Comparison of ENCODE assay signal across 8 mouse cellular contexts in genomic region chr4:49845612-49845985, GRCm38 (mm10). TPM values are rescaled to one million over a fixed set of nuclear protein-coding genes. Genes with fewer than 3 reads are reported as not detected.
DNase-seq lines count a peak whose midpoint lies in the region; ATAC-seq and TF ChIP-seq lines count a peak whose summit lies in the region.

Gene Grin3a, minus strand, starts transcription at chr4:49845744.

- ATAC-seq in forebrain, embryonic 14.5 days: peak; percentile 96
- no peak for ATAC-seq in liver, embryonic 14.5 days (ENCODE audit: insufficient read depth)

- H3K27me3 ChIP-seq in forebrain, embryonic 14.5 days (replicated peaks; ENCODE audit: control insufficient read depth, insufficient read depth, low read length): peaks cover 27% of the 10 kb centered on the region
- H3K27me3 ChIP-seq in liver, embryonic 14.5 days (ENCODE audit: control insufficient read depth, insufficient read depth, low read length): peaks cover 25% of the 10 kb centered on the region

- H3K4me2 ChIP-seq in forebrain, embryonic 14.5 days (ENCODE audit: low read length): peak within 1 kb of the TSS; percentile 95
- peak within 1 kb of the TSS; percentile 41 for H3K4me2 ChIP-seq in liver, embryonic 14.5 days (ENCODE audit: low read depth)

- WGBS in forebrain, embryonic 14.5 days: under 1% methylated on average over 25 of the region's 25 CpGs
- under 1% methylated on average over 25 of the region's 25 CpGs for WGBS in liver, embryonic 14.5 days (ENCODE audit: insufficient replicate concordance)

- TF ChIP-seq EP300 in liver, embryonic 14.5 days (IDR thresholded peaks at IDR 0.05; ENCODE audit: low read depth): no peak

- H3K4me1 ChIP-seq in forebrain, embryonic 14.5 days (ENCODE audit: control insufficient read depth, insufficient read depth, low read length): no peaks in the 10 kb centered on the region
- no peaks in the 10 kb centered on the region for H3K4me1 ChIP-seq in liver, embryonic 14.5 days (replicated peaks; ENCODE audit: control insufficient read depth in 2 of 2, insufficient read depth in 2 of 2, low read length in 1 of 2)

- intact Hi-C loops in heart, postnatal 14 days (cut with DNase I): loop anchor here (2.0 kb wide), 1 partner anchor 113 kb away; no protein-coding TSS in a partner anchor

- peak within 1 kb of the TSS; percentile 62 for H3K9ac ChIP-seq in forebrain, embryonic 14.5 days (ENCODE audit: low read length)
- no peak within 1 kb of the TSS for H3K9ac ChIP-seq in liver, embryonic 14.5 days (replicated peaks)

- peak within 1 kb of the TSS; percentile 53 for H3K4me3 ChIP-seq in forebrain, embryonic 14.5 days (ENCODE audit: low read depth, low read length)
- H3K4me3 ChIP-seq in liver, embryonic 14.5 days (ENCODE audit: insufficient read depth in 1 of 2, low read depth in 2 of 2, low read length in 2 of 2): peak within 1 kb of the TSS in 1 of 2 experiments; percentile 8; a peak in 1 of 4 replicates

- DNase-seq in 3134 (ENCODE audit: extremely low read depth, insufficient read length, low spot score): peak; percentile 3
- peak; percentile 9 for DNase-seq in cerebellum, adult 11 months
- DNase-seq in forebrain, embryonic 14.5 days (ENCODE audit: low spot score): peak; percentile 91
- peak; percentile 45 to 52 for DNase-seq in heart, postnatal 14 days
- DNase-seq in layer of hippocampus, adult 11-12 months (ENCODE audit: low spot score): peak; percentile 62
- no peak for DNase-seq in liver, embryonic 14.5 days (ENCODE audit: low read depth in 3 of 3, low spot score in 3 of 3)
- DNase-seq in right cerebral cortex, adult 2 months (ENCODE audit: low spot score in 2 of 2): peak; percentile 77
- DNase-seq in MN1 (ENCODE audit: low spot score): no peak

- no peaks in the 10 kb centered on the region for H3K9me3 ChIP-seq in forebrain, embryonic 14.5 days (replicated peaks; ENCODE audit: control insufficient read depth, low read length)
- no peaks in the 10 kb centered on the region for H3K9me3 ChIP-seq in liver, embryonic 14.5 days (ENCODE audit: control insufficient read depth, low read length)

- no peak within 1 kb of the TSS for H3K27ac ChIP-seq in forebrain, embryonic 14.5 days (ENCODE audit: low read depth, low read length)
- no peak within 1 kb of the TSS for H3K27ac ChIP-seq in liver, embryonic 14.5 days

- TF ChIP-seq CTCF in liver, embryonic 14.5 days (IDR thresholded peaks at IDR 0.05; ENCODE audit: low read depth): no peak

- no peaks in the 10 kb centered on the region for H3K36me3 ChIP-seq in forebrain, embryonic 14.5 days (ENCODE audit: control insufficient read depth, insufficient read depth, low read length)
- no peaks in the 10 kb centered on the region for H3K36me3 ChIP-seq in liver, embryonic 14.5 days (replicated peaks; ENCODE audit: control insufficient read depth, insufficient read depth, low read depth)

RNA-seq across cellular contexts. Expression of gene Grin3a, which starts in this region (rescaled TPM):
- 5.8 and 8.7 TPM in 2 replicates for polyA plus RNA-seq in forebrain, embryonic 14.5 days (2014; fragmentation: Nextera tagmentation; extraction: Ambion mirVana)
- under 1 TPM; 0.15 to 0.33 TPM for total RNA-seq in heart, postnatal 14 days (2021)
- polyA plus RNA-seq in liver, embryonic 14.5 days (2012; rRNA removed): 0.02 TPM in 2 replicates
- 0.03 TPM in 1 of 2 replicates, not detected in the other for polyA plus RNA-seq in liver, embryonic 14.5 days (2014; fragmentation: Nextera tagmentation; extraction: Ambion mirVana)

Comparison
In these comparisons a context has a peak if more than half of its experiments do, and no peak if none do; other contexts are left out.
1. Peak in DNase-seq in heart, postnatal 14 days; RNA of the gene not detected or under 1 TPM.
2. DNase-seq: peak in 3134 (single experiment), cerebellum, adult 11 months (single experiment), forebrain, embryonic 14.5 days (single experiment), layer of hippocampus, adult 11-12 months (single experiment) and right cerebral cortex, adult 2 months (2 of 2); none in liver, embryonic 14.5 days (0 of 3) and MN1 (single experiment).